Mouse (Mus musculus) neural tube, embryonic 10.5 days (tissue): ENCODE data around the gene Mier3.
"Not testable (repeated sequence)": the region's sequence is repeated elsewhere in the genome, so short reads cannot be mapped to it uniquely, and the experiment has no call there.

Experiments
- DNase-seq: peaks from one replicate; pipeline ENCODE4 v3.0.0-alpha.2; 2017; ENCODE audit warnings: low spot score; ENCODE audit errors: extremely low spot score

Mier3 gene

GRCm38 (mm10) chr13:111687285-111687781 is 6.6 kb downstream of the Mier3 start:
- no peak for DNase-seq

DNA sequence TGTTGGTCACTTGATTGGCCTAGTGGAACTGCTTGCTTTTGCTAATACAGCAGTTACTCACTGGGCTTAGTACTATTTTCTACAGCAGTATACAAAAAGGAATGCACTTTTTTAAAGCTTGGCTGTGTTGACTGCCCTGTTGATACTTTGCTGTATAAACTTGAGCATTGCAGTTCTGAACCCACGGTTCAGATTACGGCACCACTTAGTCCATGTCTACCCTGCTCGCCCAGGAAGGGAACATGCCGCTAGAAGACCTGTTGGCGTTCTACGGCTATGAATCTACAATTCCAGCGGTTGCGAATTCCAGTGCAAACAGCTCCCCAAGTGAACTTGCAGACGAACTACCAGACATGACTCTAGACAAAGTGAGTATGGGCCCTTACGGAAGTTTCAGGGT is 22.6 kb downstream of the Mier3 start:
- no peak for DNase-seq

DNA sequence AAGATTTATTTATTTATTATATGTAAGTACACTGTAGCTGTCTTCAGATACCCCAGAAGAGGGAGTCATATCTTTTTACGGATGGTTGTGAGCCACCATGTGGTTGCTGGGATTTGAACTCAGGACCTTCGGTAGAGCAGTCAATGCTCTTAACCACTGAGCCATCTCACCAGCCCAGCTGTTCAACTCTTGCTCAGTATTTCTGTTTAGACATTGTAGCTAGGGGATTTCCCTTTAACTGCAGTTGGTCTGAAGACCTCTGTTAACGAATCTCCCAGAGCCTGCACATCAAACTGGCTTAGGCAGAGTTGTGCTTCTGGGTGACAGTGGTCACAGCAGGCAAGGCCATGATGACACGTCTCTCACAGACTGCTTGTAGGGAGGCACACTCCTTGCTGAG is 23.2 kb downstream of the Mier3 start:
- not testable (repeated sequence) for DNase-seq

- DNase-seq = no peak
Observed at GRCm38 (mm10) chr13:111710531-111710930, 29.8 kb downstream of the Mier3 start.

GRCm38 (mm10) chr13:111719726-111720125 is 38.9 kb downstream of the Mier3 start:
- DNase-seq = no peak

DNA sequence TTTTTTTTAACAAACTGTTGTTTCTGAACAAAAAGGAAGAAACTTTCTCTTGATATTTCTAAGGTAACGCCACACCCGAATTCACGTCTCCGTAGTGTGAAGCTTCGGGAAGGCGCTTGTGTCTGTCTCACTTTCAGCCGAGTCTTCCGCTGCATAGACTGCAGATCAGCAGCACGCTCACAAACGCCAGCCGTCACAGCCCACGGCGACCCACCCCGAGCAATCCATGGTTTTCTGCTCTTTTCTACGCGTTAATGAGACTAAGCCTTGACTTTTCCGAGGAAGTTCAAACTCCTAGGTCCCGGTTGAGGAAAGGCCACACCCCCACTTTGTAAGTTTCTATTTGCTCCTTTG is 44.0 kb downstream of the Mier3 start:
- no peak for DNase-seq

DNA sequence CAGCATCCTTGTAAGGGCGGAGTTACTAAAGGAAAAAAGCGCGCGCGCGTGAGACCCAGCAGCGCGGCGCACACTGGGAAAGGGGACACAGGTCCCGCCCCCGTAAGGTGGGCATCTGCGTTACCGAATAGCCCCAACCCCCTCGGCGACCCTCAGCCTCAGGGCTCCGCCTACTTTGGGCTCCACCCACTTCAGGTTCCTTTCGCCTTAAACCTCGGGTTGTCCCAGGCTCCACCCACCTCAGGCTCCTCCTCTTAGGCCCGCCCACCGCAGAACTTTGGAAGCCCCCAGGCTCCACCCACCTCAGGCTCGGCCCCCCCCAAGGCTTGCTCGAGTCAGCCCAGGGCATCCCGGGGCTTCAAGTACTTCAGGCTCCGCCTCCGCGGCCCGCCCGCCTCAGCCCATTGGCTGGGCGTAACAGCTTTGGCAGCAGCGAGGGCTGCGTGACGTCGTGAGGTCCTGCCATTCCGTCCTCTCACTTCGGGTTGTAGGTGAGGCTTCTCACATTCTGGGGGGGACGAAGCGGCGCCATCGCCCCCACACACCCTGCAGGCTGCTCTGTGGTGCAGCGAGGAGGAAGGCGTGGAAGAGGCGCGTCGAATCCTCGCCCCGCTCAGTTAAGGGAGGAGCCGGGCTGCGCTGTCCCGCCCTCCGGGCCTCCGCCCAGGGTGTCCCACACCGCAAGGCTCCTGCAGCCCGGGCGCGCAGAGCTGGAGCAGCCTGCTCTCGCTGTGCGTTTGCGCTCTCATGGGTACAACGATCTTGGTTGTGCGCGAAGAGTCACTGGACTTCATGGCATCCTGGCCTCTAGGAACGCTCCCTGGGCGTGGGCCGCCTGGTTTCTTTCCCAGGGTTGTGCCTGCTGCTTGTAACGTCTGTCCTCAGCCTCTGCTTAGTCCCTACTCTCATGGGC is 44.6 kb downstream of the Mier3 start:
- DNase-seq = peak; percentile 99

- no peak for DNase-seq
Observed at GRCm38 (mm10) chr13:111726898-111727297, 46.1 kb downstream of the Mier3 start.

- DNase-seq = no peak
Observed at GRCm38 (mm10) chr13:111741204-111741990, 60.6 kb downstream of the Mier3 start.

- DNase-seq = no peak
Observed at GRCm38 (mm10) chr13:111741991-111742615, 61.3 kb downstream of the Mier3 start.

DNA sequence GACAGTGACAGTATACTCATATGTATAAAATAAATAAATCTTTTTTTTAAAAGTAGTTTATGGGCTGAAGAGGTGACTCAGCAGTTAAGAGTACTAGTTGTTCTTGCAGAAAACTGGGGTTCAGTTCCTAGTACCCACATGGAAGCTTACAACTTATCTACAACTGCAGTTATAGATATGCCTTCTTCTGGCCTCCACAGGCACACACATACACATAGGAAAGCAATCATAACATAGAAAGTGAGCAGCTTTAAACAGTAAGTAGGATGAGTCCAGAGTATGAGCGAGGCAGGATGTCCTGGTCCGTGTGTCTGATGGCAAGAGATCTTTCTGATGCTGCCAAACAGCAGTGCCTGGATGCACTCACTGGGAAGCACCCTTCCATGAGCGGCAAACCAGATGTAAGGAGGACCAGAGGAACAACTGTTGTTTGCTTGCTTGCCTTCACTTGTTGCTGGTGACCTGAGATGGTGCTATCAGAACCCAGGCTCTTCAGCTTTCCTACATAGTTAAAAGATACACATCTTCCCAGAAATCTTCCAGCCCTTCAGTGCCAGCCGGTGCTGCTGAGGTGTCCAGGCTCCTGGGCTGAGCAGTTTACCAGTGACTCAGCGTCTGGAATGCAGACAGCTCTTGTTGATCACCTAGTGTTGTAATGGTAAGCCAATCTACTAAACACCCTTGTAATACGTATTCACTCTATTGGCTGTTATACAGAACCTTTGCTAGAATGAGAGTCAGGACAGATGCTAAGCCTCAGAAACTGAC is 63.6 kb downstream of the Mier3 start:
- DNase-seq = no peak

GRCm38 (mm10) chr13:111745216-111745615 is 64.4 kb downstream of the Mier3 start:
- DNase-seq = no peak

GRCm38 (mm10) chr13:111746831-111747230 is 66.1 kb downstream of the Mier3 start:
- no peak for DNase-seq

- DNase-seq = no peak
Observed at GRCm38 (mm10) chr13:111748301-111749062, 67.7 kb downstream of the Mier3 start.

- DNase-seq = no peak
Observed at GRCm38 (mm10) chr13:111753321-111753720, 72.5 kb downstream of the Mier3 start.

GRCm38 (mm10) chr13:111755377-111755776 is 74.6 kb downstream of the Mier3 start:
- DNase-seq = no peak

DNA sequence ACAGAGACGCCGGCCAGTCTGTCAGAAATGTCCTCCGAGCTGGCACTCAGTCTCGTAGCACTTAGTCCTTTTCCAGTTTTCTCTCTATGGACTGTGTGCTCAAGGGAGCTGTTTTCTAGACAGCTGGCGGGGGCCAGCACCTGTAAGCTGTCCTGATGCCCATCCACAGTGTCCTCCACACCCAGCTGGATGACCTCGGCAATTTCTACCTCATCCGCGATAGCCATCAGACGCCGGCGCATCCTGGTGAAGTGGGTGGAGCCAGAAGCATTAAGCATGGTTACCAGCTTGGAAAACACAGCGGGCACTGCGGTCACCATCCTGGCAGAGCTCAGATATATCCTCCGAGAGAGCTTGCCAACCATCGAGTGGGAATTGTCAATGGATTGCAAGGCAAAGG is 75.2 kb downstream of the Mier3 start:
- DNase-seq = no peak

DNA sequence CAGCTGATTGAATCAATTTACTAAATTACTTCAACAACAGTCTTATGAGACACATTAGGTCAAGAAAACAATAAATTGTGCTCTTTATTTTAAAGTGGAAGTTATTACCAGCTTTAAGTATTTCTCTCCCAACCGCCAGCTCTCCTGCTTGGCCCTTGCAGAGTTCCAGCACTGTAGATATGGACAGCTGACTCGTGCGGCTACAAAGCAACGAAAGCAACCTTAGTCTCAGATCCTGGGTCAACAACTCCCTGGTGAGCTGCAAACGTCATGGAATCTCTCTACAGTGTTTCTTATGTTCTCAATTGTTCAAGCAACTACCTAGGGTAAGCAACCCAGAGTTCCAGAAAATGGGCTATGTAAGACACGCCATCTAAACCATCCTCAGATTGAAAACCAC is 76.2 kb downstream of the Mier3 start:
- no peak for DNase-seq

DNA sequence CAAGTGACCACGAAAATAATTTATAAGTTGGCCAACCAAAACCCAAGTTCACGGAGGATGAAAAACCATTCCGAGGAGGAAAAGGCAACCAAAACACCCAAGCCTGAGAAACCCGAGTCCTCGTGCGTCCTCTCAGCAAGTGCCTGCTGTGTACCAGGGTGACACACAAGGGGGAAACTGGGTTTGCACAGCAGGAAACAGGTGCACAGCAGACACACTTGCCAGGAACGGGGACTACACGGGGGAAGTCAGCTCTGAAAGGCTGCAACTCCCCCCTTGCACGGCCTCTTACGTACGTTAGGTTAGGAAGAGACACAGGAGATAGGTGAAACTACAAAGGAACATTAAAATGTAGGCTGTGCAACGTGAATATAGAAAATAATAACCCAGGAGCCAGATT is 81.7 kb downstream of the Mier3 start:
- DNase-seq = no peak
